22 mouse cellular contexts compared by ENCODE assay signal in the genomic region with DNA sequence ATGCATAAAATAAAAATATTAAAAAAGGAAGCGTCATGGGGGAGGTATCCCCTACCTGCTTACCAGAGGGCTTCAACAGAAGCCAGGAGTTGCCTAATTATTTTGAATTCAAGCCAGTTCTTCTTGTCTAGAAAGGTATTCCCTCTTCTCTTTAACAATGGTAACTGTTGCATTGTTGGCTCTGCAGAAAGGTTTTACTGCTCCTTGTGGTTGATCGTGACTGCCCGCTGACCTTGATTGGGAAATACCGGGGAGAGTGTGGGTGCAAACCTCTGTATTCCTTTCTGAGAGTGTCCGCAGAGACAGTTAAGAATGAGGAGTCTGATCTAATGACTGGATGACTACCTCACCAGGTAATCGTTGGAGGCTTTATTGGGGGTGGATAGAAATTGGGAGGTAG. TPM values are rescaled to one million over a fixed set of nuclear protein-coding genes. Genes with fewer than 3 reads are reported as not detected.
A peak's percentile ranks its signal among the peaks of the same experiment; 100 is the strongest.
DNase-seq lines count a peak whose midpoint lies in the region; ATAC-seq lines count a peak whose summit lies in the region.
"Had no signal": no experiment of that assay in that cellular context is flagged by ENCODE, and none has a peak within 500 bp of the region (broad histone marks: within the 10 kb centered on the region; RNA-seq: fewer than 3 reads in every experiment).

No protein-coding gene starts in this region.

- no peak overlapping the region for H3K4me2 ChIP-seq in neural tube, embryonic 15.5 days
- H3K4me2 ChIP-seq: embryonic facial prominence, embryonic 12.5 days; embryonic facial prominence, embryonic 15.5 days; forebrain, embryonic 15.5 days; heart, embryonic 11.5 days; hindbrain, embryonic 12.5 days; hindbrain, embryonic 15.5 days had no signal

- DNase-seq in adrenal gland, postnatal 14 days, result peak; percentile 36
- no peak for DNase-seq in adrenal gland, adult 18-20 months (ENCODE audit: low spot score in 2 of 2)
- peak; percentile 39 for DNase-seq in 416B (ENCODE audit: low read depth)
- DNase-seq in ovary, postnatal 14 days (ENCODE audit: low spot score), result no peak
- no peak for DNase-seq in lung, postnatal 4 days
- DNase-seq: cerebellum, adult 18-20 months; cerebellum, adult 9-10 months; cerebellum, postnatal 14 days; gastrocnemius, postnatal 36 days; kidney, adult 2 months had no signal

- peaks cover 24% of the 10 kb centered on the region for H3K4me1 ChIP-seq in neural tube, embryonic 15.5 days

- H3K4me3 ChIP-seq in neural tube, embryonic 15.5 days (replicated peaks), result no peak overlapping the region
- H3K4me3 ChIP-seq: embryonic facial prominence, embryonic 12.5 days; embryonic facial prominence, embryonic 15.5 days; forebrain, embryonic 15.5 days; hindbrain, embryonic 12.5 days; hindbrain, embryonic 15.5 days had no signal

- WGBS in neural tube, embryonic 15.5 days, result 75% methylated on average over 6 of the region's 6 CpGs

- H3K9ac ChIP-seq in neural tube, embryonic 15.5 days (replicated peaks), result no peak overlapping the region
- H3K9ac ChIP-seq: embryonic facial prominence, embryonic 12.5 days; embryonic facial prominence, embryonic 15.5 days; forebrain, embryonic 15.5 days; hindbrain, embryonic 12.5 days; hindbrain, embryonic 15.5 days had no signal

- peak; percentile 39 for ATAC-seq in common myeloid progenitor, adult 5-6 weeks (replicated peaks; ENCODE audit: low read depth, poor library complexity, severe bottlenecking)
- peak; percentile 68 for ATAC-seq in granulocyte monocyte progenitor cell, adult 5-6 weeks (replicated peaks; ENCODE audit: poor library complexity, severe bottlenecking)
- ATAC-seq in neural tube, embryonic 15.5 days (ENCODE audit: low FRiP score), result no peak
- ATAC-seq: activated CD4-positive, CD25-positive, alpha-beta regulatory T cell, adult 4 months; CD4-positive, CD25-positive, alpha-beta regulatory T cell, adult 4 months; forebrain, embryonic 15.5 days; intestine, postnatal 0 days had no signal

- no peaks in the 10 kb centered on the region for H3K27me3 ChIP-seq in neural tube, embryonic 15.5 days (replicated peaks)
- H3K27me3 ChIP-seq: embryonic facial prominence, embryonic 12.5 days; embryonic facial prominence, embryonic 15.5 days; forebrain, embryonic 15.5 days; hindbrain, embryonic 12.5 days; hindbrain, embryonic 15.5 days had no signal

- no peaks in the 10 kb centered on the region for H3K36me3 ChIP-seq in neural tube, embryonic 15.5 days
- H3K36me3 ChIP-seq: embryonic facial prominence, embryonic 12.5 days; embryonic facial prominence, embryonic 15.5 days; forebrain, embryonic 15.5 days; hindbrain, embryonic 12.5 days; hindbrain, embryonic 15.5 days had no signal

- H3K9me3 ChIP-seq in neural tube, embryonic 15.5 days (replicated peaks), result no peaks in the 10 kb centered on the region
- H3K9me3 ChIP-seq: embryonic facial prominence, embryonic 12.5 days; embryonic facial prominence, embryonic 15.5 days; forebrain, embryonic 15.5 days; hindbrain, embryonic 12.5 days; hindbrain, embryonic 15.5 days had no signal

- H3K27ac ChIP-seq in neural tube, embryonic 15.5 days (replicated peaks), result no peak overlapping the region
- H3K27ac ChIP-seq: embryonic facial prominence, embryonic 12.5 days; embryonic facial prominence, embryonic 15.5 days; forebrain, embryonic 15.5 days; hindbrain, embryonic 12.5 days; hindbrain, embryonic 15.5 days had no signal

RNA-seq across cellular contexts. Expression of a gene that starts 59.7 kb away (rescaled TPM):
- total RNA-seq in adrenal gland, postnatal 14 days (2021), result 37.2 and 37.9 TPM in 2 replicates
- 10 to 100 TPM; 31.8 to 32.1 TPM for total RNA-seq in adrenal gland, adult 18-20 months (2021)
- total RNA-seq in common myeloid progenitor, adult 5-6 weeks (2017), result 12.1 TPM in 2 replicates
- 20.4 and 28.5 TPM in 2 replicates for total RNA-seq in granulocyte monocyte progenitor cell, adult 5-6 weeks (2014; fragmentation: Nextera tagmentation)
- 8.4 and 13.0 TPM in 2 replicates for total RNA-seq in granulocyte monocyte progenitor cell, adult 5-6 weeks (2017)
- 37.9 and 46.2 TPM in 2 replicates for polyA plus RNA-seq in neural tube, embryonic 15.5 days (2015; fragmentation: Nextera tagmentation; extraction: Ambion mirVana)

Comparison
In these comparisons a context has a peak if more than half of its experiments do, and no peak if none do; other contexts are left out.
1. DNase-seq: peak in adrenal gland, postnatal 14 days (single experiment) and 416B (single experiment); none in adrenal gland, adult 18-20 months (0 of 2), ovary, postnatal 14 days (single experiment) and lung, postnatal 4 days (0 of 2).